Mouse (Mus musculus): Measurements from ENCODE around the gene Sept11.

Sept11 gene

DNA sequence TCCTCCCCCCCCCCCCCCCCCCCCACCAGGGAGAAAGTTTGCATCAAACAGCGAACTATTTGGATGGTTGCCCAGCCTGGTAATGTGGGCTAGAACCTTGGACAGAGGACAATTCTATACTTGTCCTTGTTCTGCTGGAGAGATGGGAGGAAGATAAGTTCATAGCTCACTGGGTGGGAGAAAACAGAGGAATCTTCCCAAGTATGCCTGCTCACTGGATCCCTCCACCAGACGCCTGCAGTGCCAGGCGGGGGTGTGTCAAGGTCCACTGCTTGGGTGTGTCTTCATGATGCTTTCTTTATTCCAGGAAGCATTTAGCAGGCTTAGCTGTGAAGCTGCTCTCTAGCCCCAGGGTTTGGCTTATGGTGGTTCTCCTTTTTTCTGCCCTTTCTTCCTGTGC, 34.5 kb downstream of the Sept11 start:
- peak; percentile 33 to 44 for DNase-seq

DNA sequence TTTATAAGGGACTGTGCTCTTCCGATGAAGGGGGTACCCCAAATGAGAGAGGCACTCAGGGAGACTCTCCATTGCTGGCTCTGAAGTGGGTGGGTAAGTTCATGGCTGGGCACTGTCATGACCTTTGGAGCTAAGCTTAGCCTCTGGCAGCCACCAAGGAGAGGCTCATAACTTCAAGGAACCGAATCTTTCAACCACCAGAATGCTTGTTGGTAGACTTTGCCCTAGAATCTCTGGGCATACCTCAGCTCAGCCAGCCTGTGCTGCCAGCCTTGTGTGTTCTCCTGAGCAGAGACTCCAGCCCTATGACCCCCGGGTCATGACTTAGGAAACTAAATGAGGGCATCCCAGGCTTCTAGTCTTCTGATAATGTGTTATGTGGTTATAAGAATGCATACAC, 35.5 kb downstream of the Sept11 start:
- no peak for DNase-seq

DNA sequence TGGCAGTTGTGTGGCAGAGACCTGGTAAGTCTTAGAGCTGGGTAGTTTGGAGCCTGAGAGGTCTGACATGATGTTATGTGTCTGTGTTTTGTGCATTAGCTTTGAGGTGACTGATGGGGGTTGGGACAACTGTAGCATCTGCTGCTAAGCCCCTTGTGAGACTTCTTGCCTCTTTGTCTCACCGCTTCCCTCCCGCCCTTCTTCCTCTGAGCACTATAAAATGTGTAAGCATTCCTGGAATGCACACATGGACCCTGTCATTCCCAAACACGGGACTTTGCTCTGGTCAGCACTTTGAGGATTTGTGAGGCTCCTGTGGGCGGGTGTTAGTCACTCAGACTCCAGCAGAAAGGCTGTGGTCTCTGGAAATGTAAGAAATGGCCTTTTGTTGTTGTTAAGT, 36.7 kb downstream of the Sept11 start:
- DNase-seq = no peak

DNA sequence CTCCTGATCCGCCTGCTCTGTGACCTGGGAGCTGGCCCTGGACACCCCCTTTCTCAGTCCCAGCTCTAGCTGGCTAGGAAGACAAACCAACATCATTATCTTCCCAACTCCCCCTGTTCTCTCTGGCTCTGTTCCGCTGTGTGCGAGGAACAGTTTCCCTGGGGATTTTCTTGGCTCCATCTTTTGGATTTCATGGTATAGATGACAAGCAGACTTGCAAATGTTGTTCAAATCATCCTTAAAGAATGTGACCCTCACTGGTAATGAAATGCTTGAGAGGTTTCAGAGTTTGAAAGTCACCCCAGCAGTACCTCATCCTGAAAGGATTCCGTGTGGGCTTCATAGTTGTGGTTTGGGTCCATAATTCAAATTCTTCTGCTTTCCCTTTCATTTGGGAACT, 38.2 kb downstream of the Sept11 start:
- no peak for DNase-seq

DNA sequence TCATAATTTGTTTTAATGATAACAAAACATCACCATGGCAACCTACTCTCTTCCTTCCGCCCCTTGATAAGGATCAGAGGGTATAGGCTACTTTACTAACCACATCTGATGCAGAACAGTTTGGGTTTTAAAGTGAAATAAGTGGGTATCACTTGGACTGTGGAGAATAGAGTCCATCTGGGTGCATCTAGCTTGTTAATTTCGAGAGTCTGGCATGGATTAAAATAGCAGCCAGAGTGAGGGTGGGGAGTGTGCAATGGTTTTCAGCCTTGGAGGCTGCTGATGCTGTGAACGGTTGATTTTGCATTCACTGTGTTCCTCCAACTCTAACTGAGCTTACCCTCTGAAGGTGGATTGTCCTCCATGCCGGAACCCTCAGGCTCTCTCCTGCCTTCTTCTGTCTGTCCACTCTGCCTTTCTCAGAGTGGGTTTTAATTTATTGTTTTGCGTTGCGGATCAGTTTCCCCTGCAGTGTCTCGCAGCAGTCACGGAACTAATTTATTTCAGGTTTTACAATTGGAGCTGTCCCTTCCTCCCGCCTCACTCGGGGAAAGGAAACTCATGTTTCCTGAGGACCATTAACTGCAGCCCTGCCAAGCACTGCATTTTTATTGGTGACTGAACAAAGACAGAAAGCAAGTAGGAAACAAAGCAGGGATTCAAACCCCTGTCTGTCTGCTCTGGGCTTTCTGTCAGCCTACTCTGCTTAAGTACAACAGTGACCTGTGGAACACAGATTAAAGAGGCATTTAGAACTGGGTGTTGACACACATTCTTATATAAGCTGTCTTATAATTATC, 40.4 kb downstream of the Sept11 start:
- no peak for DNase-seq

DNA sequence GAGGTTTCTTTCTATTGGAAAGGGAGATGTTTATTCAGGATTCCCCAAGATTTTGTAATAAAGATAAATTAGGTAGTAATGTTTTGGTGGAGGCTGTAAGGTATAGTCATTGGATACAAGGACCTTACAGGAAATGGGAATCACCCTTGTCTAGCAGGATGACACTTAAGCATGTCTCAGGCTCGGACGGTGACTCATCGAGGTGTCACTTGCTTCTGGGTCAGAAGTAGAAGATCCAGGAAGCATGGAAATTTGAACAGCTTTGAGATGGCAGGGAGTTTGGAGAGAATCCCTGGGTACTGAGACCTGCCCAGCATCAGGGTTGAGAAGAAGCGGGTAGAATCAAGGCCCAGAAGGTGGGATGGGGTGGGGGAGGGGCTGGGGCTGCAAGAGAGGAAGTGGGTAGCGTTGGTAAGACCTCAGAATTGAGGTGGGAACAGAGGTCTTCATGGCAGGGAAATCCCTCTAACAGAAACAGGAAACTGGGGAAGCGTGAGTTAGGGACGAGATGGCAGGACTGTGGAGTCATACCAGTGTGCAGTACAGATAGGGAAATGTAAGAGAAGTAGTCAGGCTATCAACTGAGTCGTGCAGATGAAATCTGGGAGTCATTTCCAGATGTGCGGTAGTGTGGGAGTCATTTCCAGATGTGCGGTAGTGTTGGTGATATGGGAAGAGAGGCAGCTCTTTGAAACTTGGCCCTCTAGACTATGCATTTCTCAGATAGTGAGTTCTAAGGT, 42.3 kb downstream of the Sept11 start:
- no peak for DNase-seq

DNA sequence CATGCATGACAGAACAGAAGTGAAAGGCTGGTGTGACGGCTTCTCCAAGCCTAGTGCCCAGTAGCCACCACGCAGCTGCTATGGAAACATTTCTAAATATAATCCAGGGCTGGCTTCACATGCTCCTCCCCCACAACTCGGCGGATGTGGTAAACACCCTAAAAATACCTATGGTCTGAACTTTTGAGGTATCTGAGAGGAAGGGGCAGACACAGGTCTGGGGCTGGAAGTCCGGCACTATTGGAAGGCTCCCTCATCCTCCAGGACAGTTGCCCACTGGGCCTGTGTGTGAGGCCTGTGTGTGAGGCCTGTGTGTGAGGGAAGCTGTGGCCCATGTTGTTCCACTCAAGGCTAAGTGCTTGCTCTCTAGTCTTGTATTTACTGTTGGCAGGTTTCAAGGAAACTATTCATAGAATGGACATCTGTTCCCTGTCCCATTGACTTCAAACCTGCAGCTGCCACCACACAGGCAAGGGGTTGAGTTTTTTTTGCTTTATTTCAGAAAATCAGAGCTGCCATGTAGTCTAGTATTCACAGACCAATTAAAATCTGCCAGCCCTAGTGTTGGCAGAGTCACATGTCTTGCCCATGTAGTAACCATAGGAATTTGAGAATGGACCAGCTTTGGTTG, 43.8 kb downstream of the Sept11 start:
- DNase-seq = peak in 1 of 2 experiments; percentile 30

DNA sequence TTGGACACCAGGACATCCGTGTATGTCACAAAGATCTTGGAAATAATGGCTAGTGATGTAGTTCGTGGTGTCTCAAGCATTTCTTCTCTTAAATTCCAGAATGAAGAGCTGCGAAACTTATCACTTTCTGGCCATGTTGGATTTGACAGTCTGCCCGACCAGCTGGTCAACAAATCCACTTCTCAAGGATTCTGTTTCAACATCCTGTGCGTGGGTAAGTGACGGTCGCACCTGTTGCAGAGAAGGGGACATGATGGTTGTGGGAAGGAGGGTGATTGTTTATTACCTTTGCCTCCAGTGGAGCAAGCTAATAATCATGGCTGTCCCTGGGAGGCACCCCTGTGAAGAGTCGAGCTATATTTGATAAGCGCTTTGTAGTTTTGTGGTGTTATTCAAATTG, 46.1 kb downstream of the Sept11 start:
- DNase-seq = no peak

DNA sequence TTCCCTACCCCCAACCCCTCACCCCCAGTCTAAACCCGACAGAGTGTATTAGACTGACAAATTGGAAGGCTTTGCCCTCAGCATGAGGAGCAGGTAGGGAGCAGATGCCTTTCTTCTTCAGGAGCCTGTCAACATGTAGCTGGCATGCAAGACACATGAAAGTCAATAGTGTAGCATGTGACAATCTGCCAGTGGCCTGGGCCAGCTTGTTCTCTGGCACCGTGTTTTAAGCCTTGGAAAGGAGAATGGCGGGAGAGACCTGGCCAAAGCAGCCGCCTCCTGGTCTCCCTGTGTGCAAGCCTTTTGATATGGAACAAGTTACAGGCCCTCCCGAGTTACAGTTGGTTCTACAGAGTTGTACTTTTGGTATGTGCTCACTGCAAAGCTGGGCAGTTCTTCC, 47.5 kb downstream of the Sept11 start:
- peak; percentile 87 for DNase-seq

DNA sequence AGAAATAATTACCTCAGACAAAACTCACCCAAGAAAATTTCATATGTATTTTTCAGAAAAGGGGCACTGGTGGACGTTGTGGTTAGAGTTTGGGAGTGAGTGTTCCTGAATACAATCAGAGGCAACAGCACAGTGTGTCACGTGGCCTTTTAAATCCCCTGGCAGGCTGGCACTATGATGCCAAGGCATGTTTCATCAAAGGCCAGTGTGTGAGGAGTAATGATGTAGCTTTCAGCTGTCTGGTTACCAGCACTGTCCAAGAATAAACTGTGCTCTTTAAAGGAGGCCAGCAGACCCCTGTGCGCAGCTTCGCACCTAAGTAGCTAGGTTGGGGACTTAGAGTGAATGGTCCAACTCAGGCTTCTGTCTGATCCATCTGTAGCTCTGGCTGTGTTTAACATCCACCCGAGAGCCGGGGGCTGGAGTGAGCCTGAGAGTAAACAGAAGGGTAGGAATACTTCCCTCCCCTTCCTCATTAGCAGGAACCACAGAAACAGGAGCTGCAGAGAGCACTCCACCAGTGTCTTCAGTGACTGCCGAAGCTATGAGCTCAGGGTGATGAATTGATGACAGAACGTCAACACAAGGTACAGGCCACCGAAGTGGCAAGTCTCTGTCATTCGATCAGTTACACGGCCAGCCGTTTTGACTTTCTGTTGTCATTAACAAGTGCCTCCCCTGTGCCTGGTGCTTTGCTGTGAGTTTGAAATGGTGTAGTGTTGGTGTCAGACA, 50.3 kb downstream of the Sept11 start:
- DNase-seq = peak; percentile 33 to 40

DNA sequence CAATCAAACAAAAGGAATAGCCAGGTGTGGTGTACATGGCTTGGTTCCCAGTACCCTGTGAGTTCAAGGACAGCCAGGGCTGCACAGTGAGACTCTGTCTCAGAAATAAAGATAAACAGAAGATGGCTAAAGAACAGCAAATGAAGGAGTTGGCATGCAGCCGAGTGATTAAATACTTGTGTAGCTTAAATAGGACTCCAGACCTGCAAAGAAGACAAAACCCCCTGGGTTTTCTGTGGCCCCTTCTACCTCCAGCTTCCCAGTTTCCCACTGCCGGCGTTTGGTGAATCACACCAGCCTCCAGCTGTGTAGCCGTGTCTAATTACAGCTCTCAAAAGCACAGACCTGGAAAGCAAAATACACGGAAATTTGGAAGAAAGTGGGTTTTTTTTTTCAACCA, 51.6 kb downstream of the Sept11 start:
- DNase-seq = peak; percentile 31 to 36

DNA sequence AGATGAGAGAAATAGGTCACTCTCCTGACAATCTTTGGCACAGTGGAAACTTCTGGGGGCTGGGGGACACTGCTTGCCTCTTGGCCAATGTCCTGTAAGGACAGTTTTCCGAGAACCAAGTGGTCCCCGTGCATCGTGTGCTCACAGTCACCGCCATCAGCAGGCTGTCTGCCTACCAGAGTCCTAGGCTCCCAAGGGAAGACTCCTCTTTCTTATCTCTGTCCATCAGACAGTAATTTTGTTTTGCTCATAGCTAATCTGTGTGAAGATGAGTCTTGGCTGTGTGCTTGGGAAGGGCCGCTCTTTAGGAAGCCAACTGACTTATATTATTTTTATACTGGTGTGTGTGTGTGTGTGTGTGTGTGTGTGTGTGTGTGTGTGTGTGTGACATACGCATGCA, 52.3 kb downstream of the Sept11 start:
- DNase-seq = no peak

DNA sequence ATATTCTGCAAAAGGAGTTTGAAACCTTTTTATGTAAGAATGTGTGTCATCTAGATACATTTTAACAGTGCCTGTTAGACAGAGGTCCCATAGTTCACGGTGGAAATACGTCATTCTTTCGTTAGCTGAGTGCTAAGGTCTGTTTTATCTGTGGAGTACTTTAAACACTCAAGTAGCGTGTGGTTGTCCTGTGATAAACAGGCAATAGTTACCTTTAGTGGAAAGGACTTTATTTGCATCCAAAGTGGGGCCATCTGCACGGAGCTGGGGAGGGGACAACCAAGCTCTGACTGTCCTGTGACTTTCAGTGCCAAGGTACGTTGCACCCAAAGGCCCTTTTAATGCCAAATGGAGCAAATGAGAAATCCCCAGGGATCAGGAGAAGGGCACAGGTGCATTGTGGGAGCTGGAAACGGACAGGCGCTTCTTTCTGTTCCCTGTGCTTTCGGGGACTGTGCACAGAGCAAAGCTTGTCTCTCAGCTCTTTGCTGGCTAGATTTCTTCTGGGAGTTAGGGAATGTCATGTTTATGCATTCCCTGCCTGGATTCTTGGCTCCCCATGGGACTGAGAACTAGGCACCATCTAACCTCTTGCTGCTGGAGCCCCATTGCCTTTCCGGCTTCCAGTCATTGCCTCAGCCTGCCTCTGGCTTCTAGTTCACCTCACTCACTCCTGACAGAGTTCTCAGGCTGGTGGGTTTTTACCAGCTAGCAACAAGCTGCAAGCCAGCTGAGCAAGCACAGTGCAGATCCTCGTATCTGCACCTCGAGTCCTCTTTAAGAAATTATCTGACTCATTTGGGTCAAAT, 56.9 kb downstream of the Sept11 start:
- DNase-seq = no peak

DNA sequence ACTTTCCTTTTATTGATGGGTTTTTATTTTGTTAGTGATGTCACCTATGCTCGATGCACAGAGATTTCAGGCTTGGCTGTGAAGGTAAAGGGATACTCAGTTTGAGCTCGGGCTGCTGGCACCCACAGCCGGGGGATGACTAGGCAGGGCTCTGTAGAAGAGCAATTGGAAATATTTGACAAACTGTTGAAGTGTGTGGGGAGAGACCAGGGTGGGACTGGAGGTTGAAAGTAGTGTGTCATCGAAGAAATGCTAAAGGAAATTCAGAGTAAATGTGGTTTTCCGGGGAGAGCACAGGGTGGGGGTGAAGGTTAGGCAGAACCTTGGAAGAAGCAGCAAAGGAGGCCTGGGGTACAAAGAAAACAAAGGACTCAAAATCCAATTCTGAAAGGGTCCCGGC, 58.7 kb downstream of the Sept11 start:
- DNase-seq = no peak

DNA sequence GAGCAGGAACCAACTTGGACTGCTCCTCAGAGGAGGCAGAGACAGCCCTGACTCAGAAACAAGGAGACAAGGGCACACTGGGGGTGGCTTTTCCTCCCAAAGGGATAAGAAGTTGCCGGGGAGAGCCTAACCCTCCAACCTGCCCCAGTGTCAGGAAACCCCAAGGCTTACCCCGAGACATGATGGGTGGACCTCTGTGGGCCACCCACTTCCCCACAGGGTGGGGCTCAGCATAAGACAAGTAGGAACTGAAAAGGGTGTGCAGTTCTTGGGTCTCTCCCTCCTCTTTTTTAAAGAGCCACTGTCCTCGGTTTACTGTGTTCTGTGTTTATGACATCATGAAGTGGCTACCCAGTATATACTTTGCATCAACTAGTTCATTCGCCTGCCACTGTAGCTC, 59.2 kb downstream of the Sept11 start:
- no peak for DNase-seq

DNA sequence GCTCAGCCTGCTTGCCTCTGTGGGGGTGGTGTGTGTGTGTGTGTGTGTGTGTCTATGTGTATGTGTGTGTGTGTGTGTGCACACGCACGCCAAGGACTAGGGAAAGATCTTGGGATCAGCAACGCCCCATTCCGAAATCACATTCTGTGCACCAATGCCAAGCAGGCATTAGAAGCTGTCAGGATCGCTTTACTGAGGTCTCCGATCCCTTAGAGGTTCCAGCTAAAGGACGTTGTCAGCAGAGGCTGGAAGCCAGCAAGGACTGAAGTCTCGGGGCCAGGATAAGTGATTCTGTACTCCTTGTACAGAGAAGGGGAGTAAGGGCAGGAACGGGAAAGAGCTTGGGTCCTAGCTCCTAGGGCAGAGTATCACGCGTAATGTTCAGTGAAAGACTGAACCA, 61.2 kb downstream of the Sept11 start:
- DNase-seq = no peak

DNA sequence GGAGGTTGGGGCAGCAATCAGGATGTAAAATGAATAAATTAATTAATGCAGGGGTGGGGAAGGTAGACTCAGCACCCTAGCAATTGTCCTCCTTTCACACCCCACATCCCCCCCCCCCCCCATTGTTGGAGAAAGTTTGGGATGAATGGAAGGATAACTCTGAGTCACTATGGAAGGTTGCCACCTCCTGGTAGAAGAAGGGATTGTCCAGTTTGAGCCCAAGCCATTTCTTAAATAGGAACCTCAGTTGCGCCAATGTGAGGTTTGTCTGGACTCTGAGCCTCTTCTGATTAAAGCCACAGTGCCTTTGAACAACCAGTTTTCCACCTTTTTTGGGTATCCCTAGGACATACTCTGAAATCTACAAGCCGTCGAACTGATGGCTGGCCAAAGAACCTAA, 70.3 kb downstream of the Sept11 start:
- DNase-seq = peak; percentile 78 to 86

DNA sequence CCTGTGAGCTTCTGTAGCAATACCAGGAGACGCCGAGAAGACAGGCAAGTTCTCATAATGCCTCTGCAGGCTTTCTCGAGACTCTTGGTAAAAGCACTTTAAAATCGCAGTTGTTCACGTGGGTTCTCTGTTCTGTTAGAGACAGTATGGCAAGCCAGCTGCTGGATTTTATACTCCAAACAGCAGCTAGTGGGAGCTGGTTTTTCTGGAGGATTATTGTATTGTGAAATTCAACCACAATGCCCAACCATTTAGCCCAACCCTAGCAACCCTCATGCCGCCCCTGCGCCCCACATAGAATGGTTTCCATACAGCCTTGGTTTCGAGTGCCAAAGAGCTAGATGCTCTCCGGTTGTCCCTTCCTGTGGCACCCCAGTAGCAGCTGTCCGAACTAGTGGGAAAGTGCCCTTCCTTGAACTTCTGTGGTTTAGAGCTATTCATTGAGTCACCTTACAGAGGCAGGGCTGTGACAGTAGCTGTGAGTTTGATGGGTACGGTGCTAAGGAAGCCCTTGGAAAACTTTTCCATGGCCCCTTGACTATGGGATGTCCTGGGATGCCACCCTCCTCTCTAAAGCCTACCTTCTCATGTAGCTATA, 74.8 kb downstream of the Sept11 start:
- no peak for DNase-seq

DNA sequence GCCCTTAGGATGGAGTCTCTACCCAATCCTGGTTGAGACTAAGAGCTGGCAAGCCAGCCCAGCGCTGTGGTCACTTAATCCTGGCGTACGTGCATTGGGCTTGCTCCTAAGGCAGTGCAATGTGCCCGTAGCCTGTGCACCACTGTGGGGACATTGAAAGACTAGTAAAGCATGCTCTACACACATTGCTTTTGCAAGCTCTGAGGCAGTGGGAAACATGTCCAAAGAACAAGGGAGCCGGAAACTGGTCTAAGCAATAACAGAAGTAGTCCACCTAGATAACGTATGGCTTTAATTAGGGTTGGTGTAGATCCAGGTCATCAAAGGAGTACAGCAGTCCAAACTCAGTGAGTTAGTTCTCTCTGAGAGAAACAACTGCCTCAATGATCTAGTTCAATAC, 75.4 kb downstream of the Sept11 start:
- DNase-seq = no peak

DNA sequence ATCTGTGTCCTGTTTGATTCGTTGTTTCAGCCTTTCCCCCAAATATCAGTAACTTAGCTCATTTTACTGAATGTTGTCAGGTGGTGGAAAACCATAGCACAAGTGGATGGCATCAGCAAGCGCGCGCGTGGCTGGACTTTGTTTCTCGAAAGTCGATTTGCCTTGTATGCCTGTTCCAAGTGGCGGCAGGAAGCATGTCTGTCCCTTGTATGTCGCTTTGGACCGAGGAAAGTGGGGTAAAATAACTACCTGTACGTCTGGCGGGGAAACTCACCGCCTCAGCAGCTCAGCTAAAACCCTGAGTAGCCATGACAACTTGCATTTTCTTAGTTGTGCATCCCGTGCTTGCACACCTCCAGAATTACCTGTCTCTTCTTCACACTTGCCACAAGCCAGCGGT, 78.2 kb downstream of the Sept11 start:
- no peak for DNase-seq

DNA sequence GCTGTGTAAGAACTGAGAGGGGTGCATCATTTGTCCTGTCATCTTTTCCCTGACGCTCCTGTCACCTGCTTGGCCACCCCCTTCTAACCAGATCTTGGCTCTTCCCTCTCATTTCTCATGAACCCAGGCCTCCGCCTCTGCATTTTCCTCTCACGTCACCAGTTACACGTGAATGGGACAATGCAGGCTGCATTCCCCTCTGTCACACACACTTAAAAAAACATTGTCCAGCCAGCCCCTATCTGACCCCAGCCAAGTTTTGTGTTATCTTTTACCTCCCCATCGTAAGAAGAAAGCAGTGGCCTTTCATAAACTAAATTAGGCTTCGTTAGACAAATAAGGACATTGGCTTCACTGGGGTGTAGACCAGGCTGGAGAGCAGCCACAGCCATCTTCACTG, 79.3 kb downstream of the Sept11 start:
- DNase-seq = no peak

DNA sequence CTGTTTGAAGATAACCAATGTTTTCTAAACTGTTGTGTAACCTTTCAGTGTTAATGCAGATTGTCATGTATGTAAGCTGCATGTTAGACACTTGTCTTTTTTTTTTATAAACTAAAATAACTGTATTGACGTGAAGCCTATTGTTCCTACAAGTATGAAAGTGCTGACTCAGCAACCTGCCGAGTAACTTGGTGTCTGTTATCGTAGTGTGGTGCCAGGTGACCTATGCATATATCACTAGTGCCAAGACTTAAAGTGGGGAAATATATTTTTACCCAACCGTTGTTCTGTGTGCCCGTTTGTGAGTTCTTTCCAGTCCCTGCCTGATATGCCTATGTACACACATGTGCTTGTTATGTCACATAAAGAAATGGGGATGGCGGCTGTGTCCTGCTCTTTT, 81.4 kb downstream of the Sept11 start:
- no peak for DNase-seq

Measured in cerebellum, postnatal 10 days (tissue).